Mouse (Mus musculus) natural killer cell, adult 2 months (primary cell): ENCODE data around the gene 6720489N17Rik.
A peak's percentile ranks its signal among the peaks of the same experiment; 100 is the strongest.
"Not testable (repeated sequence)": the region's sequence is repeated elsewhere in the genome, so short reads cannot be mapped to it uniquely, and the experiment has no call there.

Experiments used
- DNase-seq, 2 experiments: peaks; one replicate each; pipeline ENCODE4 v3.0.0; 2022; ENCODE audit warnings: low spot score in 2 of 2

The 6720489N17Rik gene

GRCm38 (mm10) chr13:62623577-62624276 is at the start of gene 6720489N17Rik:
6720489N17Rik (minus strand) TSS chr13:62624182.
- DNase-seq, result peak; percentile 64 to 77

- no peak for DNase-seq
These were observed 29.4 kb upstream of the 6720489N17Rik start for GRCm38 (mm10) chr13:62653369-62653743.

GRCm38 (mm10) chr13:62652681-62653368 is 28.8 kb upstream of the 6720489N17Rik start:
- peak; percentile 48 for DNase-seq

- peak; percentile 1 to 30 for DNase-seq
These were observed 3.1 kb upstream of the 6720489N17Rik start for GRCm38 (mm10) chr13:62627071-62627470.

- not testable (repeated sequence) for DNase-seq
These were observed 289 bp upstream of the 6720489N17Rik start for GRCm38 (mm10) chr13:62624277-62624665.

GRCm38 (mm10) chr13:62617449-62617848 is 6.5 kb downstream of the 6720489N17Rik start:
- DNase-seq, result not testable (repeated sequence)

- not testable (repeated sequence) for DNase-seq
These were observed 52.9 kb downstream of the 6720489N17Rik start, which contains the start of gene Zfp934 for GRCm38 (mm10) chr13:62571099-62571498. Zfp934 (minus strand) TSS chr13:62571199.

- peak; percentile 1 to 21 for DNase-seq
These were observed 62.3 kb downstream of the 6720489N17Rik start for GRCm38 (mm10) chr13:62561696-62562095.

GRCm38 (mm10) chr13:62558189-62559110 is 65.5 kb downstream of the 6720489N17Rik start, which contains the start of gene Zfp935:
Zfp935 (minus strand) TSS chr13:62558511.
- peak; percentile 54 to 61 for DNase-seq
